Mouse (Mus musculus): ENCODE data around the gene Nucb1.
A peak's percentile ranks its signal among the peaks of the same experiment; 100 is the strongest.
"Not testable (repeated sequence)": the region's sequence is repeated elsewhere in the genome, so short reads cannot be mapped to it uniquely, and the experiment has no call there.

Nucb1 gene

DNA sequence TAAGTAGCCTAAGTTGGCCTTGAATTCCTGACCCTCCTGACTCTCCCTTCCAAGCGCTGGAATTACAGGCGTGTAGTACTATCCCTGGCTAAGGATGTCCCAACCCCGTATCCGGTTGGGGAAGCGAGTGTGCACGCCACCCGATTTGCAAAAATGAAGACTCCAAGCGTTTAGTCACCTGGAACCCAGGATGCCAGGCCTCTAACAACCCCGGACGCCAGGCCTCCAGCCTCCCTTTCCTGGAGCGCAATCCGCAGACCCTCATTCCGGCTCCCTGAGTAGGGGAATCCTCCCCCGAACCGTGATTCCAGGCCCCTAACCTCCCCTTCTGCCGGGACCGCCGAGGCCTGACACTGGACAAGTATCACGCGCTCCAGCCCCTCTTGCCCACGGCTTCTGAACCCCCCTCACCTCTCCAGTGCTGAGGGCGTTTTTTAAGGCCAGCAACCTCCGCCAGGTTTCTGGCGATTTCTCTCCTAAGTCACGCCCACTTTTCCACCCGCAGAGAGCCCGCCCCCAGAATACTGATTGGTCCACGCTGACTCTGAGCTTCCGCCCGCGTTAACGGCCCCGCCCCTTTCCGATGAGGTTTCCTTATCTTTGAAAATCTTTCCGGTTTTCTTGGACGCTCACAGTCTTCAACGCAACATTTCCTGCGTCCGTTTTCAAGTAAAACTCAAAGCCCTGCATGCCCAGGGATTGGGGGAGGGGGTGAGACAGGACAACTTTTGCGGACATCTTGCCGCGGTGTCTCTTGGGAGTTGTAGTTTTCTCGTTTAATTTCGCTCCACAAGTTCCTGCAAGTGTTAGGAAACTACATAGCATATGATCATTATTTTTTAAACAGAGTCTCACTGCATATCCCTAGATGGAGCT is at the start of gene Nucb1:
Gene Nucb1, minus strand, starts transcription at position 495 of the 876 bp plus-strand sequence.
- peak; percentile 97 for DNase-seq

DNA sequence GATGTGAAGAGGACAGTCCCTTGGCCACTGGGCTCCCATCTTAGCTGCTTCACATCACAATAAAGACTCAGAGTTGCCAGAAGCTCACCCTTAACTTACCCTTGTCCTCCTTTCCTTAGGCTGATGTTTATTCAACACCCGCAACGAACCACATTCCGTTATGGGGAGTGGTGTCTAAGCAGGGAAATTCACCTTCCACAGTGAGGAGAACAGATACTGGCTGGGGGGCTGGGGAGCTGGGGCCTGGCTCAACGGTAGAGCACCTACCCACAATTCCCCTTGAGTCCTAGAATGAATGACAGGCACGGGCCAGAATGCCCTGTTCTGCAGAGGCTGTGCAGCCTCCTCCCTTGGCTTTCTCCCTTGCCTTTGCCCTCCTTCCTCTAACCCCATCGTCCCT is 48.7 kb upstream of the Nucb1 start:
- DNase-seq, result no peak

DNA sequence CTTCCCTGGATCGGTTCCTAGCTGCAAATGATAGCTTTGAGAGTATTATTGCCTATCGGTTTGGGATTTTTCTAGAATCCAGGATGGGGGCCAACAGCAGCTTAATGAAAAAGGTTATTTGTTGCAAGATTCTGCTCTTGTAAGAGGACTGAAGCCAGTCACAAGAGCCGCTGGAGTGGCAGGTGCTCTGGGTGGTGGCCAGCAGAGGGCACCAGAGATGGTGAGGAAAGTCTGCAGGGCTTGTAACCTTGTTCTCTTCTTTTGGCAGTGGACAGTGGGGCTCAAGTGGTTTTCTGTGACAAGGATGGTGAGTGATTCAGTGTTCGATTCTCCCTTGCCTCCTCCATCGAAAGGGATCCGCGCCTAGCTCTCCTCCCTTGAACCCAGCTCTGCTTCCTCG is 45.6 kb upstream of the Nucb1 start:
- DNase-seq, result peak; percentile 81

DNA sequence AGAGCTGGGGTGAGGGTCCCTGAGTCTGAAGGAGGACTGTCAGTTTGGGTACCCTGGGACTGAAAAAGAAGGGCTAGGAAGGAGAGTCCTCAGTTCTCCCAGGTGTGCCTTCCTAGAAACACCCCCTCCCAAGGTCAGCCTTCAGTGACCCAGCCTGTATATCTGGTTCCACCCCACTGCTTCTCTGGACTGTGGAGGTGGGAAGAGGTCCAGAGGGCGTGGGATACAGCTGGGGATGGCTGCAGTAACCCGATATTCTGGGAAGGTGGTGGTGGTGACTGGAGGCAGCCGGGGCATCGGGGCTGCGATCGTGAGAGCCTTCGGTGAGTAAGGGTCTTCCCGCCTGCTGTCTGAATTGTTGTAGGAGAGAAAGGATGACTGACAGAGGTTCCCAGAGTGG is 44.5 kb upstream of the Nucb1 start, which contains the start of gene Hsd17b14:
Gene Hsd17b14, plus strand, starts transcription at position 150 of the 400 bp plus-strand sequence.
- DNase-seq, result no peak

DNA sequence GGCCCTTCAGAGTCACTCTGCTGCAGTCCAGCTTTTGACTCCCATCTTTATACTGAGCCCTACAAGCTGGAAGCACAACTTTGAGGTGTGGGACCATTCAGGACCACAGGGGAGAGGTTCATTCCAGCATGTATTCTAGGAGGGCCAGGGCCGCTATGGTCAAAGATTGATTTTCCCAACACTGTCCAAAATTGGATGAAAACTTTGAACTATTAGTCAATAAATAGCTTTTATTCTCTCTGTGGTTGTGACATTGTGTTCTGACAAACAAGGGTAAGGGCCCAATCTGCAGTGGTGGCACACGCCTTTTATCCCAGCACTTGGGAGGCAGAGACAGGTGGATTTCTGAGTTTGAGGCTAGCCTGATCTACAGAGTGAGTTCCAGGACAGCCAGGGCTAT is 43.8 kb upstream of the Nucb1 start:
- DNase-seq, result no peak

DNA sequence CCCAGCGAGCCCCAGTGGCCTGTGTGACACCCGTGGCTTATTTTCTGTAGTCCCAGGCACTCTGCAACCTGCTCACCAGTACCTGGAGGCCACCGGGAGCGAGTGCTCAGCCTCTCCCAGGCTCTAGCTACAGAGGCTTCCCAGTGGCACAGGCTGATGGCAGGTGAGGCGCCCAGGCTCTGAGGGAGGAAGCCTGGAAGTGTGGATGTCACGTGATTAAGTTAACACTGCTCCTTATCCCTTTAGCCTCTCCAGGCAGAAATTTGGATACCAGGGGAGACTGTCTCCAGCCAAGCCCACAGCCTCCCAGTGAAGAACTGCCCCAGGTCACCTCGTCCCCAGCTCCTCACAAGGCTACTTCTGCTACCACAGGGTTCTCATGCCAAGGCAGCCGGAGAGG is 43.3 kb upstream of the Nucb1 start:
- no peak for DNase-seq

DNA sequence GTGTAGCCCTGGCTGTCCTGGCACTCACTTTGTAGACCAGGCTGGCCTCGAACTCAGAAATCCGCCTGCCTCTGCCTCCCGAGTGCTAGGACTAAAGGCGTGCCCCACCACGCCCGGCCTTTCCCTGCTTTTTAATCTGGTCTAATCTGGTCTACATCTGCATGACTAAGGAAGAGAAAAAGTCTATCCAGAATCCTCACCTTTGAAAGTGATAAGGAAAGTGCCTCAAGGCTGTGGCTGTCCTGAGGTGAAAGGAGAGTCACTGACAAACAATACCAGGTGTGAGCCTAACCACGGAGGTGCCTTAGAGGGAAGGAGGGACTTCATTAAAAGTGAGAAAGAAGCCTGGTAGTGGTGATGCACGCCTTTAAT is 41.3 kb upstream of the Nucb1 start:
- no peak for DNase-seq

DNA sequence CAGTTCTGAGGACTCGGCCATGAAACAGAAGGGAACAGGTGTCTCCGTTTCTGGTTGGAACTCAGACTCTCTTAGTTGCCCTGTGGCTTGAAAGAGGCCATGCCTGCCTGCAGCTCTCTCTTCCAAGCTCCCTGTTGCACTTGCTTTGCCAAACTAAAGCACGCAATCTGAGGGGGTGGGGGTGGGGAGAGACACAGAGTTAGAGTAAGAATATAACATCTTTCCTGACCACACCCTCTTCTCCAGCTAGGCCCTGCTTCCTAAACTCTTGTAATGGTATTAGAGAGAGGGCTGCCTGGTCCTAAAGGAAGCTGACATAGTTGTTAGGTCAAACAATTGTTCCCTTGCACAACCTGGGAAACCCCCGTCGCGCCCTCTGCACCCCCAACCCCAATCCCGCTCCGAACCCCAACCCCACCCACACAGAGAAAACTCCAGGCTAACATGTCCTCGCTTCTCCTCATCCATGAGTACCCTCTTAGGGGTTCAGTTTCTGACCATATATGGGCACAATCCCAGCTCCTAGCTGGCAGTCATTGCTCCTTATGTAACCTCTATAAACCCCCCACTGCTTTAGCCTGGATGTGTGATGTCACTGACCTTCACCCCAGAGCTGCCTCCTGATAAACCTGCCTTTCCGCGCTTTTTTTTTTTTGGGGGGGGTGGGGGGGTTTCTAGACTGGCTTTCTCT is 40.8 kb upstream of the Nucb1 start:
- no peak for DNase-seq

DNA sequence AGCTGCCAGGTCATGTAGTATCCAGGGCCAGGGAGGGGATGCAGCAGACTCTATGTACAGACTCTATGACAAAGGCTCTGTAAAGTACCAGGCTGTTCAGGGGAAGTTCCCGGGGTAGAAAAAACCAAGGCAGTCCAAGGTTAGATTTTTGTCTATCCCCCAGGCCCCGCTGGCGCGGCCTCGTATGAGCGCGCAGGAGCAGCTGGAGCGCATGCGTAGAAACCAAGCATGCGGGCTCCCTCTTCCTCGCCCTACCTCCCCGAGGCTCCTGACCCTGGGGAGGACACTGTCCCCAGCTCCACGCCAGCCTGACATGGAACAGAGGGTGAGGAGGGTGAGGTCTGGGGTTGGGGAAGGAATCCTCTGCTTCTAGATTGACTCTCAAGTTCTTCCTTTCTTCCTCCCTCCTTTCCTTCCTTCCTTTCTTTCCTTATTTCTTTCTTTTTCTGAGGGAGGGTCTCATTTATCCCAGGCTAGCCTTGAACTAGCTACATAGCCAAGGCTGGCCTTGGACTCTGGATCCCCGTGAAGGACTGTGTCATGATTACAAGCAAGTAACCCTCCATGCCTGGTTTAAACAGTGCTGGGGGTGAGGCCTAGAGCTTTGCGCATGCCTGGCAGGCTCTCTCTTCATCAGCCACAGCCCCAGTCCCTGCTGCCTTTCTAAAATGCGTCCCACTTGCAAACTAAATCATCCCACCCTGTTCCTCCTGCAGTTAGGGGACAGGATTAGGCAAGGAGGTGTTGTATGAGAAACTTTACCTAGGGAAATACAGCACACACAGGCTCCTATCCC is 39.6 kb upstream of the Nucb1 start:
- DNase-seq, result no peak

DNA sequence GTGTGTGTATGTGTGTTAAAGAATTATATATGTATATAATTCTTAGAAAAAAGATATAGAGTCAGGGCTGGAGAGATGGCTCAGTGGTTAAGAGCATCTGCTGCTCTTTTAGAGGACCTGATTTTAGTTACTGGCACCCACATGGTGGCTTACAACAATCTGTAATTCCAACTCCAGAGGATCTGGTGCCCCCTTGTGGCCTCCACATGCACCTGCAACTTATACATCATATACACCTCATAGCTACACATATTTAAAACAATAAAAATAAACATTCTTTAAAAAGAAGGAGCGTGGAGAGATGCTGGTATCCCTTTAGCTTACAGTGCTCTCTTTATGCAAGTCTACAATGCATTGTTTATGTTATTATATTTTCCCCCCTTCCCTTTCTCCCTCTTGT is 34.3 kb upstream of the Nucb1 start:
- DNase-seq, result no peak

DNA sequence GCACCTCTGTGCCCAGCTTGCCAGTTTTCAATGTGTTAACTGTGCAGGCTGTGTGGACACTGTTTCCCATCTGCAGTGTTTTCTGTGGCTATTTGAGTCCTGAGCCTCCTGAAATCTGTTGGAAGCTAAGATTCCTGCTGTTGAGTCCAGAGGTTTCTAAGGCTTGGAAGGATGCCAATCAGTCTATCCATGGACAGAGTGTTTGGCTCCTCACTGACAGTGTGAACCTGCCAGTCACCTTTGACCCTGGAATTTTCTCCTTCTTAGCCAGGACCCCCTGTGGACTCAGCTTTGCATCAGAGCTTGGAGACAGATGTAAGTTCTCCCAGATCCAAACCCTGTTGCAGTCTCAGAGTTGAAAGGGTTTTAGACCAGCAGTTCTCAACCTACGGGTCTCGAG is 30.0 kb upstream of the Nucb1 start:
- DNase-seq, result no peak

DNA sequence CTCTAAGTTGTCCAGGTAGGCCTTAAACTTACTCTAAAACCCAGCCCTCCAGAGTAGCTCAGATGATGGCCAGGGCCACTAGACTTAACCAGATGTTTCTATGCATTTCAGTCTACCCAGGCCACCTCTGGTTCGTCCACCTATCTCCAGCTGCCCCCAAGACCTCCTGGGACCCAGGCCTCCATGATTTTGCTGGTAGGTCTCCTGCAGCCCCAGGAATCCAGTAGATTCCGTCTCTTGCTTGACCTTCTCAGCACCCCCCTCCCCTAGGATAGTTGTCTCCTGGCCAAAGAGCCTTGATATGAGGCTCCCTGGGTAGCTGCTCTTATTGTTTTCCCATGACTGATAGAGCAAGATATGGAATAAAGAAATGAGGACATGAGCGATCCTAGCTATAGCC is 28.9 kb upstream of the Nucb1 start:
- no peak for DNase-seq

DNA sequence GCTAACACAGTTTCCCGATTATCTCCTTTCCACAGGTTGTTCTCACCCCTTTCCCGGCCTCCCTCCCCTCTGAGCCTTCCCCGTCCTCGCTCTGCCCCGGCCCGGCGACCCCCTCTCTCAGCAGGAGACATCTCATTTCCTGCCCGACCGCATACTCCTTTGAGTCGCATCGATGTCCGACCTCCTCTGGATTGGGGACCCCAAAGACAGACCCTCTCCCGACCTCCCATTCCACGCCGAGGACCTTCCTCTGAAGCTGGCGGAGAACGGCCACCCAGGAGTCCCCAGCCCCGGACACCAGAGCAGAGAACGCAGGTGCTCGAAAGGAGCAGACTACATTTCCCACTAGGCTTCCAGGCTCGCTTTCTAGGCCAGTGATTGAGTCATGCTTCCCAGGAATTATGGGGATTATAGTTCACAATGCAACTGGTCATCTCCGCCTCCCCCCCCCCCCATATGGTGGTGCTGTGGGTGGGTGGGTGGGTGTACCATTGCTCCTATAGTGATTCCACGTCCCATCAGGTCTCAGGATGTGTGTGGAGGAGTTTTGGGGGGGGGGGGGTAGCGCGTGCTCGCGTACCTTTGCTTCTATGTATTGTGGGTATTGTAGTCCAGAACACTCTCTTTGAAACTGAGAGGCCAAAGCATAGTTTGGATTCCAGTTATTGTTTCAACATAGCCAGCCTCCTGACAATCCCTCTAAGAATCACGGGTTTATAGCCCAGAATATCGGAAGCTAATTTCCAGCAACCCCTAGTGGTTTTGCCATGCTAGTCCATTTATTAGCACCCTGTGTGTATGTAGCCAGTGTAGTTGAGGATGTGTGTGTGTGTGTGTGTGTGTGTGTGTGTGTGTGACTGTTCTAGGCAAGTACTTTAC is 28.2 kb upstream of the Nucb1 start:
- DNase-seq, result peak; percentile 83

DNA sequence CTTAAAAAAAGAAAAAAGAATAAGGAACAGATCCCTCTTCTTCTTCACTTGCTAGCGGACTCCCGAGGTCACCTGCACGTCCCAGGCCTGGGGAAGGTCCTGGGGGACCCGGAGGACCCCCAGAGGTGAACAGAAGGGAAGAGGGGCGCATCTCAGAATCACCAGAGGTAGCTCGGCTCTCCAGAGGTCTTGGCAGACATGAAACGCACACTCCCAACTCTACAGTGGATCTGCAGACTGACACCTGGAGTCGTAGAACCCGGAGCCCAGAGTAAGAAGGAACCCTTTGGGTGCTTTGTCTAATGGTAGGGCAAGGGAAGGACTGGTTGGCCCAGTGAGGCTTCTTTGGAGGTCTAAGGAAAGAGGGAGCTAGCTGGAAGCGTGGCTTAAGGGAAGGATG is 27.4 kb upstream of the Nucb1 start:
- DNase-seq, result no peak

DNA sequence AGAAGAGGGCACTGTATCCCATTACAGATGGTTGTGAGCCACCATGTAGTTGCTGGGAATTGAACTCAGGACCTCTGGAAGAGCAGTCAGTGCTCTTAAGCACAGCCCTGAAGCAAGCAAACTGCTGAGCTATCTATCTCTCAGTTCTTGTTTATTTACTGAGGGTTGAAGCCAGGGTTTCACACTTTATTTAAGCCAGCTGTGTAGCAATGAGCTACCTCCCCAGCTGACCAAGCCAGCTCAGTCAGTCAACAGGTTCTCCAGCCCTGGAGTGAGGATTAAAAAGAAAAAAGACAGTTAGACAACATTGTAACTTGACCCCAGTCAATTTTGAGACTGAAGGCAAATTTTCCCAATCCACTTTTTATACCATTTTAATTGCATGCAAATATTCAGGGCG is 25.5 kb upstream of the Nucb1 start:
- no peak for DNase-seq

DNA sequence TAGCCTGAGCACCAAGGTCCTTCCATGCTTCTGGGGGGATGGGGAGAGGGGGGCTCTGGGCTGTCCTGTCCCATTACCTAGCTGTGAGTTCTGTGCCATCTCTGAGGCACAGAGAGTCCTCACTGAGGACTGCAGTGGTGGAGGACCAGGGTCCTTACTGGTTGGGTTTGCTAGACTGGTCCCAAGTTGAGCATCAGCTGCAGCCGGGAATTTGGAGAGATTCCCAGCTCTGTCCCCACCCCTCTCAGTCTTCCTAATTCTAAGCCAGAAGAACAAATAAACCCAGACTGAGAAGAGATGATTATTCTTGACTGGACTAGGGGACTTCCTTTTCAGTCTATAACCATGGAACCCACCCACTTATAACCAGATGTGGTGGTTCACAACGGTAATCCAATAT is 20.4 kb upstream of the Nucb1 start:
- DNase-seq, result no peak

DNA sequence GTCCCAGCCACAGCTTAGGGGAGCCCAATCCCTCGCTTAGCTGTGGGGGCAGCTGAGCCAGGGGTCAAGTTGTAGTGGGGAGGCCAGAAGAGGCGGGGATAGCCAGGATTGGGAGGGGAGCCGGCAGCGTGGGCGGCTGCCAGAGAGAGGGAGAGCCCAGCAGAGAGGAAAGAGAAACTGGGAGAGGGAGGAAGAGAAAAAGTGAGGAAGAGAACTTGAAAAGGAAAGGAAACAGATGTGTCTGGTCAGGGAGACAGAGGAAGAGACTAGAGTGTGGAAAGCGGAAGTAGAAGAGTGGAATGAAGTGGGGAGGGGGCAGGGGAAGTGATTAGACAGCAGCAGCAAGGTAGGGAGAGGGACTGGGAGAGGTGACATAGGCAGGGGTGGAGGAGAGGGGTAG is 19.3 kb upstream of the Nucb1 start:
- DNase-seq, result no peak

DNA sequence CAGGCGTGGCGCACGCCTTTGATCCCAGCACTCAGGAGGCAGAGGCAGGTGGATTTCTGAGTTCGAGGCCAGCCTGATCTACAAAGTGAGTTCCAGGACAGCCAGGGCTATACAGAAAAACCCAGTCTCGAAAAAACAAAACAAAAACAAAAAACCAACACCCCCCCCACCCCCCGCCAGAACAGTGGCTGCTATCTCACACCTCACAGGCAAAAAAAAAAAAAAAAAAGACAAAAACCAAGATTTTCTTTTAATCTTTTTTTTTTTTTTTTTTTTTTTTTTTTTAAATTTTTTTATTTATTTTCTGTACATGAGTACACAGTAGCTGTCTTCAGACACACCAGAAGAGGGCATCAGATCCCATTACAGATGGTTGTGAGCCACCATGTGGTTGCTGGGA is 17.0 kb upstream of the Nucb1 start:
- not testable (repeated sequence) for DNase-seq

DNA sequence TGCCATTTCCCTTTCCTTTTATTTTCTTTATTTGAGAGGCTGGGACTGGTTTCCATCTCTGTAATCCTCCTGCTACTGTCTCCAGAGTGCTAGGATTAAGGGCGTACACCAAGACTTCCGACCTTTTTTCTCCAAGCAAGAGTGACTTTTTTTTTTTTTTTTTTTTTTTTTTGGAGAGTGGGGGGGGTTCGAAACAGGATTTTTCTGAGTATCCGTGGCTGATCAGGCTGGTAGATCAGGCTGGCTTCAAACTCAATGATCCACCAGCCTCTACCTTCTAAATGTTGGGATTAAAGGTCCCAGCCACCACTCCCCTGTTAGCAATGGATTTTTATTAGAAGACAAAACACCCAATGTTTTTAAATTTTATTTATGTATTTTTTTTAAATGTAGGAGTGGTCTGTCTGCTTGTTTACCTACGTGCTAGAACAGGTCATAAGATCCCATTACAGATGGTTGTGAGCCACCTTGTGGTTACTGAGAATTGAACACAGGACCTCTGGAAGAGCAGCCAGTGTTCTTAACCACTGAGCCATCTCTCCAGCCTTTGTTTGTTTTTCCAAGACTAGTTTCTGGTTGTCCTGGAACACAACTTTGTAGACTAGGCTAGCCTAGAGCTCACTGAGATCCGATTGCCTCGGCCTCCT is 16.4 kb upstream of the Nucb1 start:
- no peak for DNase-seq

DNA sequence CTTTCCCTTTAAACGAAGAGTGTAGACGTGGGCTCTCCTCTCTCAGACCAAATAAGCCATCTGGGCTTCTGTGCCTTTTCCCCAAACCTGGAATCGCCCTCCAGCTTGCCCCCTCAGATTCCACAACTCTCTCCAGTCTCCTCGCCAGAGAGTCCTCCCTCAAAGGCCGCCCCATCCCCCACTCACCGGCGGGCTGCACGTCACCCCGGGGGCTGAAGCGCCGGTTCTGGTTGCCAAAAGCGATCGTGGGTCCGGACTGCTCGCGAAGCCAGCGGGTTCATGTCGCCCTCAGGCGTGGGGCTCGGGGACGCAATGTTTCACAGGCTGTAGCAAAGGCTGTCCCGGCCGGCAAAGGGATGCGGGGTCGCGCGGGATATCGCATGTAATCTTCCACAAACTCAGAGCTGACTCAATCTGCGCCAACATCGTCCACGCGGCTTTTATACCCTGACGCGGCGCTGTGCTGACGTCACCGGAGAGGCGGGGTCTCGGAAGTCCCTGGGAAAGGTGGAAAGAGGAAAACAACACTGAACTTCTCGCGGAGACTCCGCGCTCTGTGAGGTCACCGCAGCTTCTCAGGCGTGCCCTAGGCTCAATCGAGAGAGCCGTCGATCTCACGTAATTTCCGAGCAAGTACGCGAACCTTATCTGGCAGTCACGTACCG is 15.7 kb upstream of the Nucb1 start, which contains the start of the genes Ppp1r15a and Plekha4:
Gene Ppp1r15a, minus strand, starts transcription at position 460 of the 665 bp plus-strand sequence.
Gene Plekha4, plus strand, starts transcription at position 522 of the 665 bp plus-strand sequence.
- DNase-seq, result peak; percentile 94
